Mouse (Mus musculus): ENCODE data around the gene Mipep. TPM values are rescaled to one million over a fixed set of nuclear protein-coding genes. Genes with fewer than 3 reads are reported as not detected.

Mipep gene
- polyA plus RNA-seq, 1 experiment: 3.2 TPM

- Histone ChIP-seq H3K4me3 (ENCODE audit: extremely low read depth, insufficient read depth, insufficient read length) (no peak overlapping the region), H3K4me1 (ENCODE audit: control insufficient read depth, insufficient read depth, insufficient read length) (no peaks in the 10 kb centered on the region), H3K27ac (ENCODE audit: insufficient read depth, low read length) (no peak overlapping the region), H3K36me3 (ENCODE audit: control insufficient read depth, insufficient read depth, low read length) (peaks cover 2% of the 10 kb centered on the region; the same call in 1 of the 2 replicates), H3K27me3 (ENCODE audit: control insufficient read depth, insufficient read depth, low read length) (no peaks in the 10 kb centered on the region)
- WGBS: 95% methylated on average over 9 of the region's 9 CpGs
- no peak for DNase-seq (ENCODE audit: low read depth in 1 of 2, low spot score in 2 of 2)
- TF ChIP-seq CTCF (IDR thresholded peaks at IDR 0.05; ENCODE audit: extremely low read depth, insufficient read depth, insufficient read length, insufficient replicate concordance) (no peak), POLR2A (IDR thresholded peaks at IDR 0.05; ENCODE audit: low read depth, low read length) (no peak)
These were observed 84.0 kb downstream of the Mipep start for GRCm38 (mm10) chr14:60868325-60868724.

GRCm38 (mm10) chr14:60871831-60872230 is 87.5 kb downstream of the Mipep start:
- TF ChIP-seq CTCF (IDR thresholded peaks at IDR 0.05; ENCODE audit: extremely low read depth, insufficient read depth, insufficient read length, insufficient replicate concordance) (no peak), POLR2A (IDR thresholded peaks at IDR 0.05; ENCODE audit: low read depth, low read length) (no peak)
- Histone ChIP-seq H3K27ac (ENCODE audit: insufficient read depth, low read length) (no peak overlapping the region), H3K36me3 (ENCODE audit: control insufficient read depth, insufficient read depth, low read length) (peaks cover 2% of the 10 kb centered on the region; the same call in 1 of the 2 replicates), H3K4me1 (ENCODE audit: control insufficient read depth, insufficient read depth, insufficient read length) (no peaks in the 10 kb centered on the region), H3K27me3 (ENCODE audit: control insufficient read depth, insufficient read depth, low read length) (no peaks in the 10 kb centered on the region), H3K4me3 (ENCODE audit: extremely low read depth, insufficient read depth, insufficient read length) (no peak overlapping the region)
- 93% methylated on average over 8 of the region's 8 CpGs for WGBS
- no peak for DNase-seq (ENCODE audit: low read depth in 1 of 2, low spot score in 2 of 2)

DNA sequence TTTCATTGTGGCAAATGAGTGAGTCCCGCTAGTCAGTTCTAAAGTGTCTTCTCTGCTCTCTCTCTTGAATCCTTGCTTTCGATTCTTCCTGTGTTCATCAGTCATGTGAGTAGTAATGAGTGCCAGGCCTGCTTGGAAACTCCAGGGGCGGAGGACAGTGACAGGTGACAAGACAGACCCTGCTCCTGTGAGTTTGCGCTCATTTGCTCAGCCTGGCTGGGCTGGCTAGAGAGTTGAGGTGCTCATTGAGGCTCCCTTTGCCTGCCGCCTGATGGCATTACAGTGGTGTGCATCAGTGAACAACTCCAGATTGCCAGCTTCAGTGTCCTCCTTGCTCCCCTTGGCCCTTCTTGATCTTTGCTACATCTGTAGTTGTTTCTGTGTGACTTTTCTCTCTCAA is 97.7 kb downstream of the Mipep start:
- Histone ChIP-seq H3K4me3 (ENCODE audit: extremely low read depth, insufficient read depth, insufficient read length) (no peak overlapping the region), H3K27ac (ENCODE audit: insufficient read depth, low read length) (no peak overlapping the region), H3K4me1 (ENCODE audit: control insufficient read depth, insufficient read depth, insufficient read length) (no peaks in the 10 kb centered on the region), H3K36me3 (ENCODE audit: control insufficient read depth, insufficient read depth, low read length) (no peaks in the 10 kb centered on the region), H3K27me3 (ENCODE audit: control insufficient read depth, insufficient read depth, low read length) (no peaks in the 10 kb centered on the region)
- TF ChIP-seq CTCF (IDR thresholded peaks at IDR 0.05; ENCODE audit: extremely low read depth, insufficient read depth, insufficient read length, insufficient replicate concordance) (no peak), POLR2A (IDR thresholded peaks at IDR 0.05; ENCODE audit: low read depth, low read length) (no peak)
- DNase-seq (ENCODE audit: low read depth in 1 of 2, low spot score in 2 of 2): no peak
- WGBS: 94% methylated on average over 5 of the region's 5 CpGs

DNA sequence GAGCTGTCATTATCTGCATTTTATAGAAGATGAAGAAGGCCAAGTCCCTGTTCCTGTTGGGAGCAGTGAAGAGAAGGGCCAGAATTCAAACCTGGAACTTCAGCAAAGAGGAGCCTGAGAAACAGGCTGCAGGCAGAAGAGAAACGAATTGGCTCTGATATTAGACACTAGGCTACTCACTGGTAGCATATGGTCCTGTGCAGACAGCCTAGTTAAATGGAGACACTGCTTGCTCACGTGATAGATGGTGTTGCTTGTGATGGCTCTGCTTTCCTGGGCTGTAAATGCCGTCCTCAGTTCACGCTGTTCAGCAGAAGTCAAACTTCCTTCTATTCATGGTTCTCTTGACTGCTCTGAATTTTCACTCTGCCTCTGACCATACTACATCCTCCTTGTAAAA is 98.3 kb downstream of the Mipep start:
- no peaks in the 10 kb centered on the region for H3K4me1 ChIP-seq (ENCODE audit: control insufficient read depth, insufficient read depth, insufficient read length)
- WGBS: 89% methylated on average over 4 of the region's 4 CpGs
- no peak for TF ChIP-seq POLR2A (IDR thresholded peaks at IDR 0.05; ENCODE audit: low read depth, low read length)
- no peak for TF ChIP-seq CTCF (IDR thresholded peaks at IDR 0.05; ENCODE audit: extremely low read depth, insufficient read depth, insufficient read length, insufficient replicate concordance)
- no peak overlapping the region for H3K27ac ChIP-seq (ENCODE audit: insufficient read depth, low read length)
- DNase-seq (ENCODE audit: low read depth in 1 of 2, low spot score in 2 of 2): no peak
- no peaks in the 10 kb centered on the region for H3K27me3 ChIP-seq (ENCODE audit: control insufficient read depth, insufficient read depth, low read length)
- no peaks in the 10 kb centered on the region for H3K36me3 ChIP-seq (ENCODE audit: control insufficient read depth, insufficient read depth, low read length)
- no peak overlapping the region for H3K4me3 ChIP-seq (ENCODE audit: extremely low read depth, insufficient read depth, insufficient read length)

- Histone ChIP-seq H3K36me3 (ENCODE audit: control insufficient read depth, insufficient read depth, low read length) (no peaks in the 10 kb centered on the region), H3K4me3 (ENCODE audit: extremely low read depth, insufficient read depth, insufficient read length) (no peak overlapping the region), H3K27ac (ENCODE audit: insufficient read depth, low read length) (no peak overlapping the region), H3K27me3 (ENCODE audit: control insufficient read depth, insufficient read depth, low read length) (no peaks in the 10 kb centered on the region), H3K4me1 (ENCODE audit: control insufficient read depth, insufficient read depth, insufficient read length) (no peaks in the 10 kb centered on the region)
- no peak for DNase-seq (ENCODE audit: low read depth in 1 of 2, low spot score in 2 of 2)
- no peak for TF ChIP-seq POLR2A (IDR thresholded peaks at IDR 0.05; ENCODE audit: low read depth, low read length)
- no peak for TF ChIP-seq CTCF (IDR thresholded peaks at IDR 0.05; ENCODE audit: extremely low read depth, insufficient read depth, insufficient read length, insufficient replicate concordance)
- 84% methylated on average over 6 of the region's 6 CpGs for WGBS
These were observed 101.1 kb downstream of the Mipep start for GRCm38 (mm10) chr14:60885361-60885950.

DNA sequence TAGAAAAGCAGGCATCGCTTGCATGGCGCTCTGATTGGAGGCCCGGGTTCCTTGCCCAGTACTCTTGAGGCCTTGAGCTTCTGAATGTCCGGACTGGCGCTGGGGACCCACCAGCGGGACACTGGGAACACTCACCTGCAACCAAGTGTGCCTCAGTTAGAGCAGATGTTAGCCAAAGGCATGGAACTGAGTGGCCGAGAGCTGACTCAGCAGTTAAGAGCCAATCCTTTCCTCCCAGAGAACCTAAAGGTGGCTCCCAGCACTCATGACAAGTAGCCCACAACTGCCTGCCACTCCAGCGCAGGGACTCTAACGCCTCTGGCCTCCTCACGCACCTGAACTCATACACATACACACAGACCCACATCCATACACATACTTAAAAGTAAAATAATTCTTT is 109.5 kb downstream of the Mipep start:
- Histone ChIP-seq H3K27ac (ENCODE audit: insufficient read depth, low read length) (no peak overlapping the region), H3K36me3 (ENCODE audit: control insufficient read depth, insufficient read depth, low read length) (no peaks in the 10 kb centered on the region), H3K27me3 (ENCODE audit: control insufficient read depth, insufficient read depth, low read length) (no peaks in the 10 kb centered on the region), H3K4me3 (ENCODE audit: extremely low read depth, insufficient read depth, insufficient read length) (no peak overlapping the region), H3K4me1 (ENCODE audit: control insufficient read depth, insufficient read depth, insufficient read length) (no peaks in the 10 kb centered on the region)
- TF ChIP-seq POLR2A (IDR thresholded peaks at IDR 0.05; ENCODE audit: low read depth, low read length) (no peak), CTCF (IDR thresholded peaks at IDR 0.05; ENCODE audit: extremely low read depth, insufficient read depth, insufficient read length, insufficient replicate concordance) (no peak)
- no peak for DNase-seq (ENCODE audit: low read depth in 1 of 2, low spot score in 2 of 2)
- WGBS: 95% methylated on average over 10 of the region's 10 CpGs

DNA sequence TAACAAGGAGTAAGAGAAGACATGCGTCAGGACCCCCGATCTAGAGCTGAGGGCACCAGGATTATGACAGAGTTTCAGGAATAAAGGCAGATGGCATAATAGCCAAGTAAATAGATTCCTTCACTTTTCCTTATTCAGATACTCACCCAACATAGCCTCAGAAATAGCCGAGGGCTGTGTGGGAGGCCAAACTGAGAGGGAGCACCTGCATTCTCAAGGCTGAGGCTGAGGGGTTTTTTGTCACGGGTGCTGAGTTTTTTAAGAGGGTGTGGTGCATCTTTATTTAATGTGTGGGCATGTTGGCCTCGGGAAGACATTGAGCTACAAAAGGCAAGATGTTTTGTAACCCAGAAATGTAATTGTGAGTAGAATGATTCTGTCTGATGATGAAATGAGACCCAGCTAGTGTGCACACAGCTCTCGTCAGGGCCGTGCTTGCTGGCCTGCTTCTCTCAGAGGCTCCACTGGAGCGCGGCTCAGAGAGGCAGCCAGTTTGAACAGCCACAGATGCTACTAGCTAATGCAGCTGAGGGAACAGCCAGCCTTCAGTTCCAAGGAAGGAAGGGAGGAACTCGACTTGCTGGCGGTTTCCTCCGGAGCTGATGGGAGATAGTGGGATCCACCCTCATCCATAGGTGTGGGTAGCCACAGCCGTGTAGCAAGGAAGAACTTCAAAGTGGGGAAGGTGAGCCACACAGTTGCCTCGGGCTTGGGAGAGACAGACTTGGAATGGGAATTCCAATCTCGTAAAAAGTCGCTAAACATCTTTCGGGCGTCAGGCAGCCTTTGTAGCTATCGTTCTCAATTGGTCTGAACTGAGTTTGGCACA is 111.0 kb downstream of the Mipep start:
- Histone ChIP-seq H3K4me3 (ENCODE audit: extremely low read depth, insufficient read depth, insufficient read length) (no peak overlapping the region), H3K4me1 (ENCODE audit: control insufficient read depth, insufficient read depth, insufficient read length) (no peaks in the 10 kb centered on the region), H3K27ac (ENCODE audit: insufficient read depth, low read length) (no peak overlapping the region), H3K27me3 (ENCODE audit: control insufficient read depth, insufficient read depth, low read length) (no peaks in the 10 kb centered on the region), H3K36me3 (ENCODE audit: control insufficient read depth, insufficient read depth, low read length) (no peaks in the 10 kb centered on the region)
- TF ChIP-seq CTCF (IDR thresholded peaks at IDR 0.05; ENCODE audit: extremely low read depth, insufficient read depth, insufficient read length, insufficient replicate concordance): no peak
- TF ChIP-seq POLR2A (IDR thresholded peaks at IDR 0.05; ENCODE audit: low read depth, low read length): no peak
- WGBS: 86% methylated on average over 19 of the region's 19 CpGs
- no peak for DNase-seq (ENCODE audit: low read depth in 1 of 2, low spot score in 2 of 2)
